Mouse (Mus musculus) liver, postnatal 0 days (tissue): ENCODE data around the gene Kcnq5.

Experiments
- CTCF ChIP-seq: sonication (generic); IDR thresholded peaks from 2 replicates; pipeline ENCODE4 v1.5.1; 2016; ENCODE audit warnings: antibody characterized with exemption, low read depth
- EP300 ChIP-seq: IDR thresholded peaks from 2 replicates; pipeline ENCODE4 v1.6.1; 2016; ENCODE audit warnings: antibody characterized with exemption, low read depth, mild to moderate bottlenecking

- no peak for TF ChIP-seq CTCF
- TF ChIP-seq EP300 = no peak
These were observed 187.8 kb downstream of the Kcnq5 start for GRCm38 (mm10) chr1:21773931-21774330.
